Mouse (Mus musculus) heart, embryonic 16.5 days (tissue): Measurements from ENCODE around the gene Chn2. TPM values are rescaled to one million over a fixed set of nuclear protein-coding genes. Genes with fewer than 3 reads are reported as not detected.

Experiments
- ATAC-seq: fragments of 200-750 bp; cut with Nextera tagmentation; replicated peaks from 2 replicates; pipeline ENCODE4 v1.8.0; 2017; ENCODE audit warnings: moderate number of reproducible peaks; ENCODE audit not compliant: insufficient read depth, low FRiP score; ENCODE audit errors: extremely low read depth
- H3K27ac ChIP-seq: fragments of 300-500 bp; sonication (generic); 2 replicates; pipeline ENCODE4 v1.5.1; 2014; ENCODE audit warnings: mild to moderate bottlenecking, low read length, control low read depth, moderate library complexity
- H3K27me3 ChIP-seq: fragments of 300-500 bp; sonication (generic); 2 replicates; pipeline ENCODE4 v1.6.1; 2014; ENCODE audit warnings: low read length, mixed read lengths; ENCODE audit not compliant: control insufficient read depth, insufficient read depth
- H3K36me3 ChIP-seq: fragments of 300-500 bp; sonication (generic); 2 replicates; pipeline ENCODE4 v1.6.1; 2014; ENCODE audit not compliant: control insufficient read depth, insufficient read depth
- H3K4me1 ChIP-seq: fragments of 300-500 bp; sonication (generic); 2 replicates; pipeline ENCODE4 v1.6.1; 2014; ENCODE audit warnings: low read length, mixed read lengths; ENCODE audit not compliant: control insufficient read depth, insufficient read depth
- H3K4me2 ChIP-seq: fragments of 300-500 bp; sonication (generic); 2 replicates; pipeline ENCODE4 v1.6.1; 2014; ENCODE audit warnings: low read depth, mild to moderate bottlenecking, control low read depth, low read length
- H3K4me3 ChIP-seq: fragments of 300-500 bp; sonication (generic); 2 replicates; pipeline ENCODE4 v1.5.1; 2014; ENCODE audit warnings: mild to moderate bottlenecking, control low read depth, low read length
- H3K9ac ChIP-seq: fragments of 300-500 bp; sonication (generic); 2 replicates; pipeline ENCODE4 v1.6.1; 2014; ENCODE audit warnings: low read length, control low read depth
- H3K9me3 ChIP-seq: fragments of 300-500 bp; sonication (generic); replicated peaks from 2 replicates; pipeline ENCODE4 v1.6.1; 2016; ENCODE audit warnings: low read length; ENCODE audit not compliant: control insufficient read depth
- whole genome bisulfite sequencing: fragments of 180-500 bp; shearing (Covaris S2); extraction: QIAGEN DNeasy Blood & Tissue Kit; methylation state at CpG from one replicate; pipeline ENCODE4 v1.1.7; 2014; 5-methylcytosine and 5-hydroxymethylcytosine counted together
- polyA plus RNA-seq: library from polyadenylated mRNA; unstranded; fragments of >200 nt; fragmentation: Nextera tagmentation; extraction: Ambion mirVana; gene quantifications from 2 replicates; pipeline ENCODE4 v1.2.1, GENCODE M21; 2015

Chn2 gene
- polyA plus RNA-seq, 1 experiment from 2014 or later = 5.4 TPM

DNA sequence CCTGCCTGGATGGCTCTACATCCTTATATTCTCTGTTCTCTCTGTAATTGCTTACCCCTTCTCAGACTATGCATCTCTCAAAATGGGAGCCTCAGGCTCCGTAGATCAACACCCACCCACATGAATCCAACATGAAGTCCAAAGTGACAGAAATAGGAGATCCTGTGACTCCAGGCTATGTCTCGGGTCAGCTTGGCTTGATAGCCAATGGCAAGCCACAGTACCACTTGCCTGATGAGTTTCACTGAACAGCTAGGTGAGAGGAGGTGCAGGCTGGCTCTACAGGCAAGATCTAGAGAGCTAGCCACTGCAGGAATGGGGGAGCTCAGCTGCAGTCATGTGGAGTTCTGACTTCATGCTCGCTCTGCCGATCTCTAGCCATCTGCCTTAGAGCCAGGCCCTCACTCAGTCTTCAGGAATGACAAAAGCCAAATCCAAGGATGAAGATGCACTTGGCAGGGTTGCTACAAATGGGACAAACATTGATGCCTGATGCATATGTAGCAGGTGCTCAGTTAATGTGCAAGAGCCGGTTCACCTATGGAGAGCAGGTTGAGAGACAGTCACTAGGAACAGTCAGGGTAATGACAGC, 158.6 kb downstream of the Chn2 start:
- ATAC-seq = no peak
- H3K36me3 ChIP-seq = no peaks in the 10 kb centered on the region
- H3K27me3 ChIP-seq = no peaks in the 10 kb centered on the region
- no peak overlapping the region for H3K4me2 ChIP-seq
- H3K9ac ChIP-seq = no peak overlapping the region
- WGBS = 92% methylated on average over 5 of the region's 5 CpGs
- H3K27ac ChIP-seq = no peak overlapping the region
- H3K9me3 ChIP-seq = no peaks in the 10 kb centered on the region
- H3K4me1 ChIP-seq = no peaks in the 10 kb centered on the region
- H3K4me3 ChIP-seq = no peak overlapping the region

DNA sequence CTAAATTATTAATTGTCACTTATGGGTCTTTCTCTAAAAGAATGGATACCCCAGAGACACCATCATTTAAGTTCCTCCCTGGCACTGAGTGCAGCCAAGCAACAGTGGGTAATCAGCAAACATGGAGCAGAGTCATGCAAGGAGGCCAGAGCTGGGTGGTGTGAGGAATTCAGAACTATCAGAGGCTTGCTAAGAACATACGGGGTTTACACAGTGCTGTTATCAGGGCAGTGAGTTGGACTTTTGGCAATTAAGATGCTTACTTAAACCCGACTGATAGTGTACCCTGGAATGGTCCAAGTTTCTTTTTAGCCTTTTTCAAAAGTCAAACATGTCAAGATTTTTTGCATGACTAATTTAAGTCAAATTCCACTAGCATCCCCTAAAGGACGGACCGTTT, 160.2 kb downstream of the Chn2 start:
- WGBS = 23% methylated on average over 4 of the region's 4 CpGs
- Histone ChIP-seq H3K27me3 (no peaks in the 10 kb centered on the region), H3K4me1 (peaks cover 4% of the 10 kb centered on the region; the same call in 1 of the 2 replicates), H3K9ac (no peak overlapping the region), H3K4me2 (no peak overlapping the region), H3K9me3 (no peaks in the 10 kb centered on the region), H3K27ac (no peak overlapping the region), H3K36me3 (no peaks in the 10 kb centered on the region), H3K4me3 (no peak overlapping the region)
- peak; percentile 58 for ATAC-seq

DNA sequence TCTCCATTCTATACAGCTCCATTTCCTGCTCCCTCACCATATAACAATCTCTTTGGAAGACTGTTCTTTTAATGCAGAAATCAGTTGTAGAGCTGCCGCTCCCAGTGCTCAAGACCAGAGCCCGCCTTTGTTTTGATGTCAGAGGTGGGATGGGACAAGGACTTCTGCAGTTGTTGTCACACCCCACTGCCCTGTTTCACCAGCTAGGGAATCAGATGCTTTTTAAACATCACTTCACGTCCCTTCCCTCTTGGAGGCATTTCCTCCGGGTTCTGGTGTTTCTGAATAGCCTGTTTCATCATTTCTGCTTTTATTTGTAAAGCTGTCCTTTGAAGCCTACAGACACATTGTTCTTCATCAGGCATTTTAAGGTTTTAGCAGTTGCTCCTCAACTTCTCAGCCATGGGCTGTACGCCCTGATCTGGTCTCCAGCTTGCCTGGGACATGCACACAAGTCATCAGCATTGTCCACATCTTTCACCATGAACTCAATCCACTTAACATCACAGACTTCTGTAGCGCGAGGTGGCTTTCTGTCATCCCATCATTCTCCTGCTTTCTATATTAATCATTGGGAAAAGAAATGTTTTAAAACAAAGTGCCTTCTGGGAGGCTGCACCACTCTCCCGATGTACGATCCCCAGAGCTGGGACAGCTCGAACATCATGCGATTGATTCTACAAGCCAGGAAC, 160.8 kb downstream of the Chn2 start:
- 84% methylated on average over 11 of the region's 11 CpGs for whole genome bisulfite sequencing
- ATAC-seq = no peak
- Histone ChIP-seq H3K4me2 (no peak overlapping the region), H3K9ac (no peak overlapping the region), H3K27me3 (no peaks in the 10 kb centered on the region), H3K27ac (no peak overlapping the region), H3K4me1 (peaks cover 7% of the 10 kb centered on the region; the same call in 1 of the 2 replicates), H3K4me3 (no peak overlapping the region), H3K9me3 (no peaks in the 10 kb centered on the region), H3K36me3 (no peaks in the 10 kb centered on the region)

DNA sequence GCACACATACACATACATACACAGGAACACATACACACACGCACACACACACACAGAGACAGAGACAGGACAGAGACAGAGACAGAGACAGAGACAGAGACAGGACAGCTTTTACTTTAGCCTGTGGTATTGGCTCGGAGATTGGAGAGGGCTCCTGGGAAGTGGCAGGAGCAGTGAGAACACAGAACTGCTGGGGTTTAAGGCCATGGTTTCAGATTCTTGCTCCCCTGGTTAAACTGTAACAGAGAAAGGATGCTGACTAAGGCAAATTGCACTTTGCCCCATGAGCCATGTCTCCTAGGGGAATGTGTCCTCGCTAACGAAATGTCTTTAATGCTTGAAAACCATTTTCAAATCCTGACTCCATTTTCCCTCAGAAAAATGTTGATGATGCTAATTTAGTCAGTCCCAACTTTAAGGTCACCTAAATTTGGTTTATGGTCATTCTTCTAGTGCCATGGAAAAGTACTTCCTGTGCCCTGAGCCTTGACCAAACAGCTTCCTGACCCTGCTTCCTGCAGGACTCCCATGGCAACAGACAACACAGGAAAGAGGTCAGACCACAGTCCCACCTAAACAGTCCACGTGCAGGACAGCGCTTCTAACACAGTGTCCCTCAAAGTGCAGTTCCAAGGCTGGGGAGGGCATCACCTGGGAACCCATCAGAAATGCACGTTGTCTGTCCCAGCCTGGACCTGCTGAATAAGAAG, 163.1 kb downstream of the Chn2 start:
- Histone ChIP-seq H3K9ac (no peak overlapping the region), H3K4me1 (peaks cover 7% of the 10 kb centered on the region; the same call in 1 of the 2 replicates), H3K9me3 (no peaks in the 10 kb centered on the region), H3K27ac (no peak overlapping the region), H3K36me3 (no peaks in the 10 kb centered on the region), H3K4me2 (no peak overlapping the region), H3K4me3 (no peak overlapping the region), H3K27me3 (no peaks in the 10 kb centered on the region)
- no peak for ATAC-seq
- WGBS = 81% methylated on average over 7 of the region's 7 CpGs

DNA sequence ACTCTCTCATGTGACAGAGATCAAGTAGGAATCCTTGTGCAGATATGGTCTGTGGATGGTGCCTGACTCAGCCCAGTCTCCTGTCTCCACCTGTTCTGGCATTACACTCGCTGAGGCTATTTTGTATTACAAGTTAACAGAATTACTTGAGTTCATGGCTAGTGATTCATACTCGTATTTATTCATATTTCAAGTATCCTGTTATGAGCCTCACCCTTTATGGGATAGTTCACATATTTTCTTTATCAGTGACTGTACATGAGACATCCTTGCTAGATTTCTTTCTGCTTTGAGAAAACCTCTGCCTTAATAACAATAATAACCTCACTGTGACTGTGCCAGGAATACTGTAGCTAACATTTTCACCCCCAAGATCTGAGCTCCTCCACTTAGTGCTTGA, 164.0 kb downstream of the Chn2 start:
- no peak overlapping the region for H3K9ac ChIP-seq
- H3K27ac ChIP-seq = no peak overlapping the region
- no peaks in the 10 kb centered on the region for H3K9me3 ChIP-seq
- no peak overlapping the region for H3K4me2 ChIP-seq
- no peak for ATAC-seq
- H3K4me3 ChIP-seq = no peak overlapping the region
- no peaks in the 10 kb centered on the region for H3K36me3 ChIP-seq
- WGBS = 58% methylated on average over 2 of the region's 2 CpGs
- H3K4me1 ChIP-seq = peaks cover 7% of the 10 kb centered on the region; the same call in 1 of the 2 replicates
- no peaks in the 10 kb centered on the region for H3K27me3 ChIP-seq

DNA sequence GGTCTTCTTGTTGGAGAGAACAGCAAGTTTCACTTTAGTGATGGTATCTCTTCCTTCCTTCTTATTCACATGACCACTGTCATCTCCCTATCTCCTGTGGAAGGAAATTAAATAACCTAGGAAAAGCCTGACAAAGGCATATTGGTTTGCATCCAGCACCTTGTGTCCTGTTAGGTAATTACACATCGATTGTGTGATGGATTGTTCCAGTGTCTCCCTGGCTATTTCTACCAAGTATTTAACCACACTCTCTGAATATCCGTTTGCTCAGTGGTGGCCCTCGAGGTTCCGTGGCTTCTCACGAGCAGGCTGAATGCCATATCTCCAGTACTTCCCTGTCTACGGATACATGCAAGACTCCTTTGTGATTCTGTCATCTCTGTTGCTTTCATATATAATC, 164.6 kb downstream of the Chn2 start:
- no peak for ATAC-seq
- Histone ChIP-seq H3K27me3 (no peaks in the 10 kb centered on the region), H3K9me3 (no peaks in the 10 kb centered on the region), H3K27ac (no peak overlapping the region), H3K9ac (no peak overlapping the region), H3K4me1 (peaks cover 7% of the 10 kb centered on the region; the same call in 1 of the 2 replicates), H3K4me2 (no peak overlapping the region), H3K4me3 (no peak overlapping the region), H3K36me3 (no peaks in the 10 kb centered on the region)
- 52% methylated on average over 6 of the region's 6 CpGs for WGBS

DNA sequence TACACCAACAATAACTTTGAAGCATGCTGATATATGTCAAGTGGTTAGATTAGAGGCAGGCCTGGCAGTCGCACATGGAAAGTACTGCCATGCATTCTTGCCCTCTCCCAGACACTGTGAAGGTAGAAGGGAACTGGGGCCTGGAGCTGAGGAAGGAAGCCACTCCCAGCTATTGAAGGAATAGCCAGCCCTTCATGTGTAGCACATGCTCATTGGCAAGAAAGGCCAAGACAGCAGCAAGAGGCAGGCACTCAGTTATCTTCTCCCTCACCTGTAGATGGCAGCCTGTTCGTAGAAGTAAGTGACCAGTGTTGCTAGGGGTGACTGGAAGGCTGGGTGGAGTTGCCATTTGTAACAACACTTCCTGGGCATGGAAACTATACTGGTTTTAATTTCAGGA, 165.6 kb downstream of the Chn2 start:
- H3K4me1 ChIP-seq = peaks cover 7% of the 10 kb centered on the region; the same call in 1 of the 2 replicates
- H3K36me3 ChIP-seq = no peaks in the 10 kb centered on the region
- no peak overlapping the region for H3K27ac ChIP-seq
- 28% methylated on average over 2 of the region's 2 CpGs for WGBS
- H3K9me3 ChIP-seq = no peaks in the 10 kb centered on the region
- no peaks in the 10 kb centered on the region for H3K27me3 ChIP-seq
- no peak overlapping the region for H3K4me3 ChIP-seq
- no peak overlapping the region for H3K4me2 ChIP-seq
- ATAC-seq = no peak
- H3K9ac ChIP-seq = no peak overlapping the region

DNA sequence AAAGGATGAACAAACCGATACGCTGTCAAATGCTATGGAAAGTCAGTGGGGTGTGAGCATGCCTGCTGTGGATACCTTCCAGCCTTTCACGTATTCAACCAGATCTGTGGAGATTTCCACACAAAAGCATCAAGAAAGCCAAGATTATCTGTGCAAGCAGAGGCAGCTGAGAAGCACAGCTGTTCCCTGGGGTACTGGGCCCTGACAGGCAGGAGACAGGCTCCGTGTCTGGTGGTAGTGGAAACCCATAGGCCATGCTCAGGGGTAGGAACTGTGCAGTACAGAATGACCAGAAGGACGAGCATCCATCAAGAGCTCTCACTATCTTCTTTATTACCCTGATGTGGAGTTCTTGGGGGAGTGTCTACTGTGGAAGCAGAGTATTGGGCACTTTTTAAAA, 166.1 kb downstream of the Chn2 start:
- Histone ChIP-seq H3K9ac (no peak overlapping the region), H3K36me3 (no peaks in the 10 kb centered on the region), H3K4me1 (peaks cover 7% of the 10 kb centered on the region; the same call in 1 of the 2 replicates), H3K4me2 (no peak overlapping the region), H3K4me3 (no peak overlapping the region), H3K27ac (no peak overlapping the region), H3K9me3 (no peaks in the 10 kb centered on the region), H3K27me3 (no peaks in the 10 kb centered on the region)
- 76% methylated on average over 5 of the region's 5 CpGs for WGBS
- no peak for ATAC-seq

DNA sequence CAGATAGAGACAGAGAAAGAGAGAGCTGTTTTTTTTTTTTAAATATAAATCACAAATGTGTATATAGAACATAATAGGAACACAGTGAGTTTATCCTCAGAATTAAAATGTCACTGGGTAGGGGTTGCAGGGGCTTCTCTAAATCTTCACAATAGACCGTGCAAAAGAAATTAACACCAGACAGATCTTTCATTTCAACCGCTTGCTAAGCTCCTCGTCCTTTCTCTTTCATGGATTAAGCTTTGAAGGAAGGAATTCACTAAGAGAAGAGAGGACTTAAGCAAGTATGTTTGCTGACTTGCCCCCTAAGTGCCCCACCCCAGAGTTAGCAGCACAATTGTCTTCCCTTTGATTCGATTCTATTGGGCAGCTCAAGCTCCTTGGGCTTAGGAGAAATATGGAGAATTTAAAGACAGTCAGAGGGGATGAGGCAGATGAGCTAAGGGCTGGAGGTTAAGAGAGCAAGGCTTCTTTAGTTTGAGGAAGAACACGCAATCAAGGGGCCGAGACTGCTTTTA, 166.9 kb downstream of the Chn2 start:
- no peaks in the 10 kb centered on the region for H3K27me3 ChIP-seq
- H3K4me1 ChIP-seq = peaks cover 7% of the 10 kb centered on the region; the same call in 1 of the 2 replicates
- 77% methylated on average over 6 of the region's 6 CpGs for WGBS
- H3K4me3 ChIP-seq = no peak overlapping the region
- H3K36me3 ChIP-seq = no peaks in the 10 kb centered on the region
- H3K9me3 ChIP-seq = no peaks in the 10 kb centered on the region
- H3K9ac ChIP-seq = no peak overlapping the region
- H3K4me2 ChIP-seq = no peak overlapping the region
- ATAC-seq = no peak
- H3K27ac ChIP-seq = no peak overlapping the region
